Mouse (Mus musculus): ENCODE results near the gene Gnl2. TPM values are rescaled to one million over a fixed set of nuclear protein-coding genes. Genes with fewer than 3 reads are reported as not detected.

Gnl2 gene
- total RNA-seq, 2 experiments from 2014 or later, result 27.2 to 29.3 TPM

DNA sequence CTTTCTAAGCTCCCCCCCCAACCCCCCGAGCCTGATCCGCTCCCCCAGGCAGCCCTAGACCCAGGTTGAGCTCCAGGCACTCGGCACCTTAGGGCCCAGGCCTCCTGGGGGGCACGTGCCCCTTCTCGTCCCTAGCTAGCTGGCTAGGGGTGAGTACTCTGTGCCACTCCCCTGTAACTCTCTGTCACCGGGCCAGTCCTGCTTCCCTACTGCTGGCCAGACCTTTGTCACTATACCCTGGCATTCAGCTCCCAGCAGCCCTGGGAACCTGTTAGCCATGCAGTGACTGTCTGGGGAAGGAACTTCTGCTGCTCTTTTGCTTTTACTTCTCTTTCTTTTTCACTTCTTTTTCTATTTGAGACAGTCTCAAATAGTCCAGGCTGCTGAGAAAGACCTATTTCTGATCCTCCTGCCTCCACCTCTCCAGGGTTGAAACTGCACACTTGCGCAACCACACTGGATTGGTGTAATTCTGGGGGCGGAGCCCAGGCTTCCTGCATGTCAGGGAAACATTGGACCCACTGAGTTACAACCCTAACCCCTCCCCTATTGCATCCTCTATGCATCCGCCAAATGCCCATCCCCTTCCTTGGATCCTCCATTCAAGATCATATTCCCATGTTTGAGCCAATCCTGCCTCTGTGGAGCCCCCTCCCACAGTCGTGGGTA, 18.8 kb upstream of the Gnl2 start:
- intact Hi-C loops (cut with DNase I; ENCODE audit: low total_unique reads), result no loop called here
- no peak for DNase-seq

DNA sequence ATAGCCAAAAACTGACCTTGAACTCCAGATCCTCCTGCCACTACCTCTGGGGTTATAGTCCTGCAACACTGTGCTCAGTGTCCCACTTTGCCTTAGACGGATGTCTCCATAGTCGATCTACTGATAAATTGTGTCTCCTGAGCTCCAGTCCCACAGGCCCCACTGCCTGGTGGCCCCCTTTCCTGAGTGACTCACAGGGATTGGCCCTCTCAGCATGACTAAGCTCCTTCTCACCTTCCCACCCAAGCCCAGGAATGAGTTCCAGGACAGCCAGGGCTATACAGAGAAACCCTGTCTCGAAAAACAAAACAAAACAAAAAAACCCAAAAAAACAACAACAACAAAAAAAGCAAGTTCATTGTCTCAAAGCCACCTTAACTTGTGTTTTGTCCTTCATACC, 16.8 kb upstream of the Gnl2 start:
- intact Hi-C loops (cut with DNase I; ENCODE audit: low total_unique reads), result no loop called here
- DNase-seq, result no peak

DNA sequence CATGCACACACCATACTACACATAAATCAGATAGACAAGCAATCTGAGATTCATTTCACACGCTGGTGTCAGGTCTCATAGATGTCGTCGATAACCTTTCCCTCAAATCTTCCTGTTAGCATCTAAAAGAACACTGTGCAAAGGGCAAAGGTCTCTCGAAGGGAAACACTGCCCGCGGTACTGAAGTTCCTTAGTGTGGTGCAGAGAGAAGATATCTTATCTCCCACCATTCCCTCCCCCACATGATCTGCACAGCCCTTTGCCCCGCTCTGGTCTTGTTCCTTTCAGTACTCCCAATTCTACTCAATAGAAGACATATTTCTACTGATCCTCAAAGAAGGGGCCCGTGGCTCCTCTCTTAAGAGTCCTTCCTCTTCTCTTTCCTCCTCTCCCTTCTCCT, 13.4 kb upstream of the Gnl2 start:
- no peak for DNase-seq
- intact Hi-C loops (cut with DNase I; ENCODE audit: low total_unique reads), result no loop called here

DNA sequence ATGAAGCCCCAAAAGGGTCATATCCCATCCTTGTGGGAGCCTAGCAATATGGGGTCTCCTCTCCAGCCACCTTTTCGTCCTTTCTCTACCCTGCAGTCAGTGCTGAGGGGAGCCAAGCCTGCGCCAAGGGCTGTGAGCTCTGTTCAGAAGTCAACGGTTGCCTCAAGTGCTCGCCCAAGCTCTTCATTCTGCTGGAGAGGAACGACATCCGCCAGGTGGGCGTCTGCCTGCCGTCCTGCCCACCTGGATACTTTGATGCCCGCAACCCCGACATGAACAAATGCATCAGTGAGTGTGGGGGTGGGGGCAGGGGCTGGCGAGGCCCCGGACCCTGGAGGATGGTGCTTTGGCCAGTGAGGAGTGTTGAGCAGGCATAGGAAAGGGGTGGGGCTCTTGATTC, 11.5 kb upstream of the Gnl2 start:
- intact Hi-C loops (cut with DNase I; ENCODE audit: low total_unique reads), result no loop called here
- DNase-seq, result no peak

DNA sequence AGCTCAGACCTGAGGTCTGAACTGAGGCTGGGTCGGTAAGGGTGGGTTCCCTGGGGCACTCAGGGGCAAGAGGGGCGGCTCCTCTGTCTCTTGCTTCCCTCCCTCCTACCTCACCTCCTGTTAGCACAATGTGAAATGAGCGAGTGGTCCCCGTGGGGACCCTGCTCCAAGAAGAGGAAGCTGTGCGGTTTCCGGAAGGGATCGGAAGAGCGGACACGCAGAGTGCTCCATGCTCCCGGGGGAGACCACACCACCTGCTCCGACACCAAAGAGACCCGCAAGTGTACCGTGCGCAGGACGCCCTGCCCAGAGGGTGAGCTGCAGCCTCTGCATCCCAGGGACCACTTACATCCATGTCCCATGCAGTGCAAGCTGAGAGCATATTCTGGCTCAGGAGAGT, 8.9 kb upstream of the Gnl2 start:
- DNase-seq, result no peak
- intact Hi-C loops (cut with DNase I; ENCODE audit: low total_unique reads), result no loop called here

DNA sequence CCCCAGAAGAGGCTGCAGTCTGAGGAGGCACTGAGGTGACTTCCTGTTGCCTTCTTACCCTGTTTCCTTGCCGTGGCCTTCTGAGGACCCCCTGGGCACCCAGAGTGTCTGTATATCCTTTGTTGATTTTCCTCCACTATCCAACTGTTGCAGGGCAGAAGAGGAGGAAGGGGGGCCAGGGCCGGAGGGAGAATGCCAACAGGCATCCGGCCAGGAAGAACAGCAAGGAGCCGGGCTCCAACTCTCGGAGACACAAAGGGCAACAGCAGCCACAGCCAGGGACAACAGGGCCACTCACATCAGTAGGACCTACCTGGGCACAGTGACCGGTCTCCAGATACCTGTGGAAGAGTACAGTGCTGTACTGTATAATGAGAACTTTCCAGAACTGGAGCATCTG, 8.2 kb upstream of the Gnl2 start:
- intact Hi-C loops (cut with DNase I; ENCODE audit: low total_unique reads), result no loop called here
- DNase-seq, result no peak

DNA sequence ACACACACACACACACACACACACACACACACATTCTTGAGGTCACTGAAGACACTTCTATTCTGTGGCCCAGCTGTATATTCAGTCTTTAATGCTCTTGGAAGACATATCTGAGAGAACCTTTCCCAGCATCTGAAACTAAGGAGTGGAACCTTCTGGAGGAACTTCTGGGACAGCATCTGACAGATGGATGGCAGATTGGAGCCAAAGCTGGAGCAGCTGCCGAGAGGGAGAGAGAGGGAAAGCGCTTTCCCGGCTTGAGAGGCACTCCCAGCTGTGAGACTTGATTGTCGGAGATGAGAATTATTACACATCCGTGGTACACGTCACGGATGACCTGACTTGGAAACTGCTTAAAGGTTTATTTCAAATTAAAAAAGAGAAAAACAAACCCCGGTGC, 7.7 kb upstream of the Gnl2 start:
- DNase-seq, result no peak
- intact Hi-C loops (cut with DNase I; ENCODE audit: low total_unique reads), result no loop called here

DNA sequence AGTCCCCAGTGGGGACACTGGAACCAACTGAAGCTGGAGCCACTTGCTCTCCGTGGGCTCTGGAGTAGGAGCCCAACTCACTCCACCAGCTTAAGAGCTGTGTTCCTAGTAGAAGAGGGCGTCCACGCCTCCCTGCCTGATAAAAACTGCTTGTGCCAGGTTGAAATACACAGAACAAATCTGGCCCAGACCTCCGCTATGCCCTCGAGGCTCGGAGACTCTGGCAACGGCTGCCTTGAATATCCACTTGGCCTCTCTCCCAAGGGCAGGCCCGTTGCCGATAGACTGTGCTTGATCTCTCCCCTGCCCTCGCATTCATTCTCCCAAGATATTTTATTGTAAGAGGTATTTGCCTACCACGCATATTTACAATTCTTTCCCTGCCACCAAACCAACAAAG, 1.0 kb downstream of the Gnl2 start:
- intact Hi-C loops (cut with DNase I; ENCODE audit: low total_unique reads), result no loop called here
- no peak for DNase-seq

DNA sequence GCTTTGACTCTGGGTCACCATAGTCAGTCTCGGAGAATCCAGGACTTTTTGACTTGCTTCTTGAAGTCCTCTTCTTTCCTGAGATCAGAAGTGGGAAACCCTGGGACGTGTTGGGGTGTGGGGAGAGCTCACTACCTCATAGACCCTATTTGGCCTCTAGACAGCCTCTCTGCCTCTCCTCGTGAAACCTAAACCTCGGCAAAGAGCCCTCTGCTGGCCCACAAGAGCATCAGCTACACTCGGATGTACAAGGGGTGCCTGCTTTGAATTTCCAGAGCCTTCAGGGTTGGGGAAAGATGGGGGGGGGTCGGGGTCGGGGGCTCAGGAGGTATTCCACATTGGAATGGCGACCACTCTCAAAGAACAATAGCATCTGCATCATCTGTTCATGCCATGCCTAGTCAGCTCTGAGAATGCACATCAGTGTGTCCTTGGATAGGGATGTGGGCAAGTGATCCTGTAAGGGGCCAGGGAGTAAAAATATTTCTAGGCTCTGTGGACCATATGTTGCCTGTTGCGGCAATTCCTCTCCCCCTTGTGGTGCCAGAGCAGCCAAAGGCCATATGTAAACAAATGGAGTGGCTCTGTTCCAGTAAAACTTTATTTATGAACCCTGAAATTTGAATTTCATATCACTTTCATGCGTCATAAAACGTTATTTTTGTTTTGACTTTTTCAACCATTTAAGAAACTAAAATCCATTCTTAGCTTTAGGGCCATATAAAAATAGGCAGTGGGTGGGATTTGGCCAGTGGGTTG, 4.6 kb downstream of the Gnl2 start:
- intact Hi-C loops (cut with DNase I; ENCODE audit: low total_unique reads), result no loop called here
- no peak for DNase-seq

DNA sequence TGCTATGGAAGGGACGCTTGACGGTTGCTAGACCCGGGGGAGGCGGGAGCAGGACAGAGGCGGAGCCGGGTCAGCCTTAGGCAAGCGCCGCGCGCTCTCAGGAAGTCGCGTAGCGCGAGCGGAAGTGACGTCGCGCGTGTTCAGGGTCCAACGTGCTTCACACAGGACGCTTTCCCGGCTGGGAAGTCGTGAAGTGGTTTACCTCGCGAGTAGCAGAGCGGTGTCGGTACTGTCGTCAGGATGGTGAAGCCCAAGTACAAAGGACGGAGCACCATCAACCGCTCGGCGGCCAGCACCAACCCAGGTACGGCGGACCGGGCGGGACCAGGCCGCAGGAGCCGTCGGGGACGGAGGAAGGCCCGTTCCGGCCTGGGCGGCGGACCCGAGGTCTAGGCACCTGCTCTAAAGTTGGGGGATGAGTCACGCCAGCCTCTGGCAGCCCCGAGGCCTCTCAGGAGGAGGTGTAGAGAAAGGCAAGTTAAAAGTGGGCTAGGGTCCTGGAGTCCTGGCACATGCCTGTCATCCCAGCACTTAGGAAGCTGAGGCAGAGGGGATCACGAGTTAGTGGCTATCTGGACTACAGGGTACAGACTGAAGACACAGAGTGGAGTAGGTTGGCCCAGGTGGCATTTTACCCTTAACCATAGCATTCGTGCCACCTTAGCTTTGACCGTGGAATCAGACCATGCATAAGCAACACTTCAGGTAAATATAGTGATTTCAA, 13.7 kb downstream of the Gnl2 start:
- peak; percentile 94 for DNase-seq
- intact Hi-C loops (cut with DNase I; ENCODE audit: low total_unique reads), result no loop called here

DNA sequence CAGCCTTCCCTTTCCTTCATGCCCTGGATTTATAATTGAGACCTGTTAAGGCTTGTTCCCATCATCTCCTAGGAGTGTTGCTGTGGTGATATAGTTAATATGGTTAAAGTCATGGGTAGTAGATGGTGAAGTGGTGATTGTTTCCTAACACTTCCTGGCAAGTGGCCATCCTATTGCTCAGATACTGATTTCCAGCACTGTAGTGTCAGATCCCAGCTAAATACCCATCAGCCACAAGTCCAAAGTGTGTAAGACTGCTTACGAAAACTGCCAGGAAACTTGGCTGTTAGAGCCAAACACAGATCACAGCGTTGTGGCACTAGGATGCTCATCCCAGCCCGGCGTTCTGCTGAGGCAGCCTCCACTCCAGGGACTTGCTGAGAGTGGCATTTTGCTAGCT, 18.0 kb downstream of the Gnl2 start:
- intact Hi-C loops (cut with DNase I; ENCODE audit: low total_unique reads), result no loop called here
- no peak for DNase-seq

DNA sequence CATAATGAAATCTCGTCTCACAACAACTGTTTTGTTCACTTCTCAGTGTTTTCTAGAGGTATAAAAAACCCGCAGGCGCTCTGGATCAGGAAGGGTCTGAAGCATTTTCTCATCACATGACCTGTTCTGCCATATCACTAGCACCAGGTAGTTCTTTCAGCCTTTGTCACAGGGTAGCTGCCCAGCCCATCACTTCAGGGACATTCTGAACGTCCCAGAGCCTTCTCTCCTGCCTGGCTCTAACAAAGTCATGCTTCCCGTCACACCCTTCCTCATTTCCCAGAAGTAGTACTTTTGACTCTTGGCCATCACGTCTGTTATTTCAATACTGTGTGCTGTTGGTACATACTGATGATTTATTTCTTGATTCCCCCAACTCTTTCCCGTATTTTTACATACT, 28.1 kb downstream of the Gnl2 start:
- intact Hi-C loops (cut with DNase I; ENCODE audit: low total_unique reads), result no loop called here
- DNase-seq, result no peak

DNA sequence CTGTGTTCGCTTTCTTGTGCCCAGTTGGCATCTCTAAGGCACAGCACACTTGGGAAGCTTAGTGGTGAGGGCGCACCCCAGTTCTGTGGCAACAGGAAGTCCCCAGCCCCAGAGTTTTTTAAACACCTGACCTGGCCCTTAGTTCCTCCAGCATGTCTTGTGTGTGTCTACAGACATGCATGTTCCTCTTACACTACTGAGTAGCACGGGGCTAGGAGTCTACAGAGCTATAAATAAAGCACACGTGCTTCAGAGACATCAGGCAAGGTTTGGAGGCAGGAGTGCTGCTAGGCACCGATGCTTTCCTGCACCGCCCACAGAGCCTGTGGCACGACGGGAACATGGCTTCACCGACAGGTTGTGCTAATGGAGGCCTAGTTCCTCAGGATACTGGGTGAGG, 39.0 kb downstream of the Gnl2 start:
- no peak for DNase-seq
- intact Hi-C loops (cut with DNase I; ENCODE audit: low total_unique reads), result loop anchor here (5.0 kb wide), 1 partner anchor 113 kb away; no protein-coding TSS in a partner anchor

DNA sequence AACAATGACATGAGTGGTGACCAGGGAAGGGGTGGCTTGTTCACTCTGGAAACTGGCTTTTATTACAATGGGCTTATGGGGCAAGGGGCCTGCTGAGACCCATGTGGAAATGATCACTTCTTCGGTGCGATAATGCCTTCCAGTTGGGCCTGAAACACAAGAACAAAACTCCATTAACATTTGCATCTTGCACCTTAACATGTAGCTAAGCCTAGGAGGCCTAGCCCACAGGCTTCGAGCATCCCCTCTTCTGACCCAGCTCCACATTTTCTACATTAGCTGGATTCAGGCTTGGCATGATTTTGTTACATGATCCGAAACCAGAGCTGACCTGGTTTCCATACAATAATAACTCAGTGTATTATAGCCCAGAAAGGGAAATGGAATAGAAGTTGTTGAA, 40.1 kb downstream of the Gnl2 start:
- DNase-seq, result no peak
- intact Hi-C loops (cut with DNase I; ENCODE audit: low total_unique reads), result loop anchor here (5.0 kb wide), 1 partner anchor 114 kb away; no protein-coding TSS in a partner anchor

DNA sequence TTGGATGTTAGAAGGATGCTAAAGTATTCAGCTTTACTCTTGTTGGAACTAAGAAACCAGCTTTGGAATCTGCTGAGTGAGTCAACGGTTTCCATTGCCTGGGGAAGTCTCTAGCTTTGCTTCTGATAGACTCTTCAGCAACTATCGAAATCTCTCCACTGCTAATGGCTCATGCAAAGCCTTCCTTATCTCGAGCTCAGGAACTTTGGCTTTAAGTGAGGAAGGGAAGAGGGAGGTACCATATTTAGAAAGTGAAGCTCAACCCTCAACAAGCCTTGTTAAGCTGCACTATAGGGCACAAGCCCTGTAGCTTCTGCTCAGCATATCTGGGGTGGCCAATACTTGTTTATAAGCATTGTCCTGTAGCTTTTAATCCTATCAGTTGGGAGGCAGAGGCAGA, 40.9 kb downstream of the Gnl2 start:
- DNase-seq, result no peak
- intact Hi-C loops (cut with DNase I; ENCODE audit: low total_unique reads), result loop anchor here (5.0 kb wide), 1 partner anchor 115 kb away; no protein-coding TSS in a partner anchor

DNA sequence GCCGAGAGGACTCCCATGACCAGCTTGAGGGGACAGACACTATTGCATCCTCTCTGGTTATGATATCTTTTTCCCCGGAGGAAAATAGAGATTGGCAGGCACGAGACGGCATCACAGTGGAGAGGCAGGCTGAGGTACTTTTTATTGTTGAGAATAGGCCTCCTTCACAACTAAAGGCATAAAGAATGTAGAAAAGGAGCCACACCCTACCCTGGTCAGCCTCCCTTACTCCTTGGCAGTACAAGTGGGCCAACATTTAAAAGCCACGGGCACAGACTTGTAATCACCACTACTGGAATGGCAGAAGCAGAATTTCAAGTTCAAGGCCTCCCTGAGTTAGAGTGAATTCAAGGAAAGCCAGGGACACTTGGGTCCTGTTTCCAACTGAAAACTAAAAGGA, 41.6 kb downstream of the Gnl2 start:
- no peak for DNase-seq
- intact Hi-C loops (cut with DNase I; ENCODE audit: low total_unique reads), result loop anchor here (5.0 kb wide), 1 partner anchor 116 kb away; no protein-coding TSS in a partner anchor

DNA sequence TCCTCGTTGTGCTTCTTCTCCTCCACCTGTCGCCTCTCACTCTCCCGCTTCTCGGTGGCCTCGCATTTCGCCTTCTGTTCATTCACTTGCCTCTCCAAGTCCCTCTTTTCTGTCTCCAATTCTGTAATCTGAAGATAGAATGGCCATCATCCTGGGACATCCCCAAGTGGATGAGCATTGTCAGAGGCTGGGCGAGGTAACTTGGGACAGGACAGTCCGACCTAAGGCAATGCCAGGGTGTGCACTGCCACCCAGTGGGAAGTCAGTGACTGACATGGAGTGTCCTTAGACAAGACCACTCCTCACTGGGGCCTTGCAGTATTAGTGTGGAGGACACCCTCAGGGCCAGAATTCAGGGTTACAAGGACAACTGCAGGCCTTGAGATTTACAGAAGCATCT, 42.6 kb downstream of the Gnl2 start:
- intact Hi-C loops (cut with DNase I; ENCODE audit: low total_unique reads), result loop anchor here (5.0 kb wide), 1 partner anchor 117 kb away; no protein-coding TSS in a partner anchor
- peak; percentile 62 for DNase-seq

DNA sequence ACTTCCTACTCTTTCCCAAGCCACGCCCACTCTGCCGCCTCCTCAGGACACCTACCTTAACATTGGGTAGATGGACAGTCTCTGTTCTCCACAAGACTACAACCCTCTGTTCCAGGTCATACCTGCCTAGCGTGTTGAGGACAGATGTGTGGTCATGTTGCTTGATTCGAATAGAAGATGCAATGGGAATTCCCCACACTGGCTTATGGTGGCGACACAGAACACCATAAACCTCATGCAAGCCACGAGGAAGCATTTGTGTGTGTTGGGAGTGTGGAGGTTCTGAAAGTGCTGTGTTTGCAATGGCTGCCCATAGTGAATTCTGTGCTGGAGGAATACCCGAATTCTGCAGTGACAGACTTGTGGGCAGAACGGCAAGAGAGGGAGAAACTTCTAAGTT, 47.4 kb downstream of the Gnl2 start:
- intact Hi-C loops (cut with DNase I; ENCODE audit: low total_unique reads), result loop anchor here (10.0 kb wide), 1 partner anchor 209 kb away; the partner anchor contains the start of genes 1110065P20Rik and Yrdc

DNA sequence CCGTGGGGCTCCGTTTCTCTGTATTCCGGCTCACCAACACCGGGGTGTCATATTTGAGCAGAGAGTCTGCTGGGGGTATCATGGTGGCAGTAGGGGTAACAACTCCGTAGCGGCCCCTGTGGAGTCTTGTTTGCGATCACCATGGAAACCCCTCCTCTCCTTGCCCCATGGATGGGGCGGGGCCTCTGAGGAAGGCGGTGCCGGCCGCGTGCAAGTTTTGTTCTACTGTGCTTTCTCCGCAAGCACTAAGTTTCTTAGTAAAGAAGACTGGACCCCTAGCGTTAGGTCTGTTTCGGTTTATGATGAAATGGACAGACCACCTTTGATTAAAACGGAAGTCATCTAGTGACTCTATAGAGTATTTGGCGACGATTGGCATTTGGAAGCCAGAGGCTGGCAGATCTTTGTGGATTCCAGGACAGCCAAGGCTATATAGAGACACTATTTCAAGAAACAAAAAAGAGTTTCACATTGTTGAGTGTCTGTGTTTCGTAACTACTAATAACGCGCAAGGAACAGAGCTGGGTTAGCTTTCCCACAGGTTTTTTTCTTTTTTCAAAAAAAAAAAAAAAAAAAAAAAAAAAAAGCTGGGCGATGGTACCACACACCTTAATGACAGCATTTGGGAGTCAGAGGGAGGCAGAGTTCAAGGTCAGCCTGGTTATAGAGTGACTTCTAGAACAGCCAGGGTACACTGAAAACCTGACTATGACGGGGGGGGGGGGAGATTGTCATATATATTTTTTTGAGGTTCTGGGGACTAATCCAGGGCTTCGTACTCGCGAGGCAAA, 49.3 kb downstream of the Gnl2 start, which contains the start of gene Dnali1:
Dnali1 (minus strand) TSS at position 187 of the 791 bp plus-strand sequence.
- DNase-seq, result peak; percentile 39
- intact Hi-C loops (cut with DNase I; ENCODE audit: low total_unique reads), result loop anchor here (10.0 kb wide), 1 partner anchor 211 kb away; the partner anchor contains the start of genes 1110065P20Rik and Yrdc

More for the DNA sequence above, 47.4 kb downstream of the Gnl2 start:
- DNase-seq, result no peak

Data from gastrocnemius, postnatal 14 days (tissue).